Mouse (Mus musculus) heart, embryonic 13.5 days (tissue): ENCODE measurements around the gene Egfl7. TPM values are rescaled to one million over a fixed set of nuclear protein-coding genes. Genes with fewer than 3 reads are reported as not detected.

ENCODE experiments used
- ATAC-seq: fragments of 200-750 bp; cut with Nextera tagmentation; 2 replicates; pipeline ENCODE4 v1.8.0; 2017; ENCODE audit warnings: moderate TSS enrichment; ENCODE audit not compliant: insufficient number of reproducible peaks, low FRiP score, low TSS enrichment; ENCODE audit errors: extremely low read depth
- H3K27ac ChIP-seq: fragments of 300-500 bp; sonication (generic); replicated peaks from 2 replicates; pipeline ENCODE4 v1.5.1; 2015; ENCODE audit warnings: moderate library complexity, mild to moderate bottlenecking, inconsistent platforms
- H3K27me3 ChIP-seq: fragments of 300-500 bp; sonication (generic); replicated peaks from 2 replicates; pipeline ENCODE4 v1.6.1; 2015; ENCODE audit warnings: mild to moderate bottlenecking, inconsistent platforms
- H3K36me3 ChIP-seq: fragments of 300-500 bp; sonication (generic); 2 replicates; pipeline ENCODE4 v1.6.1; 2015; ENCODE audit warnings: mild to moderate bottlenecking, inconsistent platforms
- H3K4me1 ChIP-seq: fragments of 300-500 bp; sonication (generic); 2 replicates; pipeline ENCODE4 v1.6.1; 2015; ENCODE audit warnings: inconsistent platforms
- H3K4me2 ChIP-seq: fragments of 300-500 bp; sonication (generic); 2 replicates; pipeline ENCODE4 v1.6.1; 2015; ENCODE audit warnings: inconsistent platforms, mild to moderate bottlenecking, moderate library complexity
- H3K4me3 ChIP-seq: fragments of 300-500 bp; sonication (generic); 2 replicates; pipeline ENCODE4 v1.5.1; 2015; ENCODE audit warnings: moderate library complexity, mild to moderate bottlenecking, inconsistent platforms
- H3K9ac ChIP-seq: fragments of 300-500 bp; sonication (generic); 2 replicates; pipeline ENCODE4 v1.6.1; 2015; ENCODE audit warnings: inconsistent platforms, mild to moderate bottlenecking, moderate library complexity
- H3K9me3 ChIP-seq: fragments of 300-500 bp; sonication (generic); 2 replicates; pipeline ENCODE4 v1.6.1; 2016; ENCODE audit warnings: inconsistent platforms
- WGBS: fragments of 180-500 bp; shearing (Covaris S2); methylation state at CpG from one replicate; pipeline ENCODE4 v1.1.7; 2015; ENCODE audit warnings: mixed read lengths; 5-methylcytosine and 5-hydroxymethylcytosine counted together
- polyA plus RNA-seq: library from polyadenylated mRNA; unstranded; fragments of >200 nt; fragmentation: Nextera tagmentation; extraction: Ambion mirVana; gene quantifications from 2 replicates; pipeline ENCODE4 v1.2.1, GENCODE M21; 2015

The Egfl7 gene
- polyA plus RNA-seq, 1 experiment from 2014 or later: 170 TPM

GRCm38 (mm10) chr2:26566221-26566620, 13.6 kb upstream of the Egfl7 start:
- H3K27me3 ChIP-seq: no peaks in the 10 kb centered on the region
- H3K4me2 ChIP-seq: no peak overlapping the region
- no peak overlapping the region for H3K9ac ChIP-seq
- H3K4me1 ChIP-seq: peaks cover 27% of the 10 kb centered on the region
- H3K4me3 ChIP-seq: no peak overlapping the region
- no peaks in the 10 kb centered on the region for H3K9me3 ChIP-seq
- WGBS: 10% methylated on average over 4 of the region's 4 CpGs
- H3K36me3 ChIP-seq: no peaks in the 10 kb centered on the region
- no peak for ATAC-seq
- H3K27ac ChIP-seq: no peak overlapping the region

- Histone ChIP-seq H3K27ac (peak overlapping the region; percentile 90), H3K27me3 (no peaks in the 10 kb centered on the region), H3K4me1 (peaks cover 62% of the 10 kb centered on the region), H3K9me3 (no peaks in the 10 kb centered on the region), H3K9ac (no peak overlapping the region), H3K4me3 (no peak overlapping the region), H3K4me2 (no peak overlapping the region; the same call in 1 of the 2 replicates), H3K36me3 (no peaks in the 10 kb centered on the region)
- ATAC-seq: no peak
- 14% methylated on average over 3 of the region's 3 CpGs for WGBS
Observed at GRCm38 (mm10) chr2:26570034-26570433, 9.8 kb upstream of the Egfl7 start.

DNA sequence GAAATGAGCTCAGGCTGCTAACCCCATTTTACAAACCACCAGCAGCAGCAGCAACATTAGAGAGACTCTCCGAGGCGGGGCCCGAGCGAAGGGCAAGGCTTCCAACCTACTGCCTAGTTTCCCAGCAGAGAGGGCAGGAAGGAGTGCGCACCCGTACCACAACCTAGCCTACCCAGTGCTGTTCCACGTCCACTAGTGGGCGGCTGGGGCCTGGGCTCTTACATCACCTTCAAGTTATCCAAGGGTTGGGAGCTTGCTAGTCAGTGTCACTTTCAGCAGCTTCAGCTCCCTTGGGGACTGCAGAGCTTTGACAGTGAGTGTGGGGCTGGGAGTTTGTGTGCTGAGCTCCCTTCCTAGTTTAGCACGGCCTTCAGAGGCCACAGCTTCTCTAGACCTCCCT, 8.4 kb upstream of the Egfl7 start:
- ATAC-seq: no peak
- Histone ChIP-seq H3K9ac (peak overlapping the region; percentile 70), H3K4me1 (peaks cover 70% of the 10 kb centered on the region), H3K4me2 (peak overlapping the region; percentile 27), H3K27me3 (no peaks in the 10 kb centered on the region), H3K36me3 (no peaks in the 10 kb centered on the region), H3K27ac (peak overlapping the region; percentile 90), H3K4me3 (no peak overlapping the region; the same call in 1 of the 2 replicates), H3K9me3 (no peaks in the 10 kb centered on the region)
- 56% methylated on average over 9 of the region's 9 CpGs for WGBS

DNA sequence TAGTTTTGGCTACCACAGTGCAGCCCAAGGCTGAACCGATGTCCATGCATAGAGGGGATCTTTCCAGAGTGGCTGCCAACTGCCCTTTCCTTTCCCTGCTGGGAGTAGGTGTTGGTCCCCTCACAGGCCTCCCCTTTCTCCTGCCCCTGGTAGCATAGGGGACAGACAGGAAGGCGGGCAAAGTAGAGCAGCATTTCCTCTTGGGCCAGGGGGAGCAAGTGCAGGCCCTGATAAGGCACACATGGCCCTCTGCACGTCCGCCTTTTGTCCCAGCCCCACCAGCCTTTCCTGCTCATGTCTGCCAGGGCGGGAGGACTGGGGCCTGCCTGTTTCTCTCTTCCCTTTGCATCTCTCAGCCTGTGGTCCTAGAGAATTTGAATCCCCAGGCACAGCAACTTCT, 8.0 kb upstream of the Egfl7 start:
- WGBS: 27% methylated on average over 5 of the region's 5 CpGs
- H3K36me3 ChIP-seq: no peaks in the 10 kb centered on the region
- peak overlapping the region; percentile 27 for H3K4me2 ChIP-seq
- no peak overlapping the region; the same call in 1 of the 2 replicates for H3K4me3 ChIP-seq
- H3K4me1 ChIP-seq: peaks cover 72% of the 10 kb centered on the region
- peak overlapping the region; percentile 70 for H3K9ac ChIP-seq
- H3K27me3 ChIP-seq: no peaks in the 10 kb centered on the region
- peak; percentile 8; the same call in 1 of the 2 replicates for ATAC-seq
- H3K9me3 ChIP-seq: no peaks in the 10 kb centered on the region
- H3K27ac ChIP-seq: peak overlapping the region; percentile 90

DNA sequence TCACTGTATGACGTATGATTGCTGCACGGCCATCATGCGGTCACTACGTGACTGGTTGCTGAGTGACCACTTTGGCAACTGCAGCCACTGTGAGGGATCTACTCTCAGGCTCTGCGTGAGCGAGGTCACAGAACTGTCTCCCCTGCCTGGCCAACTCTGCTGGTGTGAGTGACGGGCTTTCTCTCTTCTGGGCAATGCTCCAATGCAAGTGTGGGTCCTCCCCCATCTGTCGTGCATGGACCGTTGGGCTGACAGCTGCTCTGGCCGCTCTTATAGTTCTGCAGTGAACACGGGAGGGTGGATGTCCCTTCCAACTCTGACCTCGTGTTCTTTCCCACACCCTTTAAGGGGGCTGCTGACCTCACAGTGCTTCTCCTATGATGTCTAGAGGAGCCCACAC, 6.4 kb upstream of the Egfl7 start:
- WGBS: 30% methylated on average over 12 of the region's 12 CpGs
- no peak overlapping the region for H3K4me3 ChIP-seq
- peak overlapping the region; percentile 56 for H3K4me2 ChIP-seq
- peaks cover 85% of the 10 kb centered on the region for H3K4me1 ChIP-seq
- ATAC-seq: peak; percentile 33; the same call in 1 of the 2 replicates
- no peaks in the 10 kb centered on the region for H3K36me3 ChIP-seq
- peak overlapping the region; percentile 90 for H3K27ac ChIP-seq
- no peaks in the 10 kb centered on the region for H3K27me3 ChIP-seq
- H3K9ac ChIP-seq: peak overlapping the region; percentile 56
- H3K9me3 ChIP-seq: no peaks in the 10 kb centered on the region

DNA sequence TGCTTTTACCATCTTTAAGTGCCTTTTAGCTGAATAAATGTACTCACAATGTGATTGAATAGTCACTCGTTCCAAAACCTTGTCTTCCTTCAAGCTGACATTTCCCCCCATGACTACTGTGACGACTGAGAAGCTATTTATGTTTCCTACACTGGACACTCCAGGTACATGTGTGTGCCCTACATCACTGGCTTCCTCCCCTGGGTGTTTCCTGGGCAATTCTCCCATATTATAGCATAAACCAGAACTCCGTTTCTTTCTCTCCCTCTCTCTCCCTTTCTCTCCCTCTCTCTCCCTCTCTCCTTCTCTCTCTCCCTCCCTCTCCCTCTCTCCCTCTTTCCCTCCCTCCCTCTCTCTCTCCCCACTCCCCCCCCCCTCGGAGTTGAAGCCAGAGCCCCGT, 6.0 kb upstream of the Egfl7 start:
- no peaks in the 10 kb centered on the region for H3K36me3 ChIP-seq
- 16% methylated on average over 5 of the region's 5 CpGs for WGBS
- H3K4me1 ChIP-seq: peaks cover 89% of the 10 kb centered on the region
- peak overlapping the region; percentile 56 for H3K9ac ChIP-seq
- peak overlapping the region; percentile 90 for H3K27ac ChIP-seq
- H3K4me2 ChIP-seq: peak overlapping the region; percentile 56
- H3K9me3 ChIP-seq: no peaks in the 10 kb centered on the region
- no peak for ATAC-seq
- no peaks in the 10 kb centered on the region for H3K27me3 ChIP-seq
- no peak overlapping the region for H3K4me3 ChIP-seq

GRCm38 (mm10) chr2:26574862-26575261, 5.0 kb upstream of the Egfl7 start:
- Histone ChIP-seq H3K4me3 (no peak overlapping the region), H3K4me2 (no peak overlapping the region), H3K4me1 (peaks cover 97% of the 10 kb centered on the region), H3K27me3 (no peaks in the 10 kb centered on the region), H3K27ac (peak overlapping the region; percentile 90), H3K36me3 (no peaks in the 10 kb centered on the region), H3K9ac (no peak overlapping the region), H3K9me3 (no peaks in the 10 kb centered on the region)
- no peak for ATAC-seq
- 45% methylated on average over 5 of the region's 5 CpGs for WGBS

DNA sequence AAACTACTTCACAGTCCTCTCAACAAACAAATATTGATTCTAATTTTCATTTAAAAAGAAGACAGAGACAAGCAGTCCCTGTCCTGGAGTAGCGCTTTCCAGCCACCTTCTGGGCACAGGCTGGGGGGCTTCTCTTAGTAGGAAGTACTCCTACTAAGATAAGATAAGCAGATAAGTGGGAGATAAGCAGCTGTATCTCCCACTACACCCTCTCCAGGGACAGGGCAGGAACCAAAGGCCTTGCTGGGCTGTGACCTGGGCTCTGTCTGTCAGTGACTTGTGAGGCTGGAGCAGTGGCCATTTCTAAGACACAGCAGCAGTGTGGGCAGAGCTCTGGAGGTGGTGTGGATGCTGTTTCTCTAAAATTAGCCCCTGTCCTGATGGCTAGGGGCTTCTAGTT, 4.4 kb upstream of the Egfl7 start:
- Histone ChIP-seq H3K27ac (peak overlapping the region; percentile 90), H3K9me3 (no peaks in the 10 kb centered on the region), H3K27me3 (no peaks in the 10 kb centered on the region), H3K9ac (peak overlapping the region; percentile 15; the same call in 1 of the 2 replicates), H3K4me2 (0 out of 2 replicates have a peak overlapping the region, but pooled peaks have one; percentile 2), H3K4me3 (no peak overlapping the region), H3K4me1 (peaks cover 95% of the 10 kb centered on the region), H3K36me3 (no peaks in the 10 kb centered on the region)
- WGBS: 71% methylated on average over 1 of the region's 1 CpGs
- no peak for ATAC-seq

DNA sequence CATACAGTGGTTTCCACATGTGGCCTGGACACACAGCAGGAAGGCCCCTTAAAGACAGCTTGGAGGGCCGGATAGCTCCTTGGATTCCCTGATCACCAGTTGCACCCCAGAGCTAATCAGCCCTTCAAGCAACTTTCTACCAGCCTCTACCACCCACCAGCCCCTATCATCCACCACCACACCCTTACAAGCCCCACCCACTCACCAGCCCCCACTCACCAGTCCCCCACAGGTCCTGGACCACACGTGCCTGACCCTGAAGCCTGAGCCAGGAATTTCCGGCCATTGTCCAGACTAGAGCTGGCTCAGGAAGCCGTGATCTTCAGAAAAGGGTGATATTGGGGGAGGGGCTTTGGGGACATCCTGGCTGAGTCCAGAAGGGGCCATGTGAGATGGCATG, 3.9 kb upstream of the Egfl7 start:
- H3K4me2 ChIP-seq: 0 out of 2 replicates have a peak overlapping the region, but pooled peaks have one; percentile 2

GRCm38 (mm10) chr2:26576462-26576861, 3.4 kb upstream of the Egfl7 start:
- no peaks in the 10 kb centered on the region for H3K36me3 ChIP-seq
- H3K9ac ChIP-seq: no peak overlapping the region
- H3K27ac ChIP-seq: peak overlapping the region; percentile 90
- H3K4me3 ChIP-seq: no peak overlapping the region
- H3K4me2 ChIP-seq: 0 out of 2 replicates have a peak overlapping the region, but pooled peaks have one; percentile 2
- ATAC-seq: no peak
- H3K27me3 ChIP-seq: no peaks in the 10 kb centered on the region
- peaks cover 84% of the 10 kb centered on the region for H3K4me1 ChIP-seq
- H3K9me3 ChIP-seq: no peaks in the 10 kb centered on the region
- 44% methylated on average over 4 of the region's 4 CpGs for WGBS

More for the DNA sequence above, 3.9 kb upstream of the Egfl7 start:
- WGBS: 43% methylated on average over 4 of the region's 4 CpGs
- peak; percentile 4; the same call in 1 of the 2 replicates for ATAC-seq
- Histone ChIP-seq H3K9me3 (no peaks in the 10 kb centered on the region), H3K9ac (0 out of 2 replicates have a peak overlapping the region, but pooled peaks have one; percentile 15), H3K27me3 (no peaks in the 10 kb centered on the region), H3K27ac (peak overlapping the region; percentile 90), H3K4me3 (no peak overlapping the region), H3K4me1 (peaks cover 90% of the 10 kb centered on the region), H3K36me3 (no peaks in the 10 kb centered on the region)

DNA sequence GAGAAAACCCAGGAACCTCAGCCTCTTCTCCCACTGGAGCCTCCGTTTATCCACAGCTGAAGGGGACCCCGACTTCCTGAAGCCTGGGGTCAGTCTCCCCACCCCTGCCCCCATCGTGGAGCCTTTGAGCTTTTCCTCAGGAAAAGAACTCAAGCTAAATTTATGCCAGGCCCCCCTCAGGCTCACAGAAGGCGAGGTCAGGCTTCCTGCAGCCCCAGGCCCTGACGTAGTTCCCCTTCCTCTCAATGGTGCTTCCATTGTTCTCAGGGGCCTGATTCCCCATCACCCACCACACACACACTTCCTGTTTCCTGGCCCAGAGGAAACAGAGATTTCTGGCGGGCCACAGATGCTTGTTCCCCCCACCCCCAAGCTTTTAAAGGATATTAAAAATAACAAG, 1.4 kb upstream of the Egfl7 start:
- no peaks in the 10 kb centered on the region for H3K27me3 ChIP-seq
- peak overlapping the region; percentile 90 for H3K27ac ChIP-seq
- H3K36me3 ChIP-seq: no peaks in the 10 kb centered on the region
- peaks cover 78% of the 10 kb centered on the region for H3K4me1 ChIP-seq
- peak overlapping the region; percentile 54; the same call in 1 of the 2 replicates for H3K9ac ChIP-seq
- H3K4me2 ChIP-seq: peak overlapping the region; percentile 44; the same call in 1 of the 2 replicates
- no peak overlapping the region for H3K4me3 ChIP-seq
- 50% methylated on average over 6 of the region's 6 CpGs for WGBS
- ATAC-seq: no peak; the same call in 1 of the 2 replicates
- no peaks in the 10 kb centered on the region for H3K9me3 ChIP-seq

- 59% methylated on average over 5 of the region's 5 CpGs for WGBS
- no peak overlapping the region for H3K4me2 ChIP-seq
- H3K9ac ChIP-seq: no peak overlapping the region
- peaks cover 60% of the 10 kb centered on the region for H3K4me1 ChIP-seq
- H3K27ac ChIP-seq: peak overlapping the region; percentile 28; the same call in 1 of the 2 replicates
- no peaks in the 10 kb centered on the region for H3K27me3 ChIP-seq
- H3K4me3 ChIP-seq: no peak overlapping the region
- H3K9me3 ChIP-seq: no peaks in the 10 kb centered on the region
- H3K36me3 ChIP-seq: no peaks in the 10 kb centered on the region
- no peak for ATAC-seq
Observed at GRCm38 (mm10) chr2:26580751-26581150, 937 bp downstream of the Egfl7 start.
